Mouse (Mus musculus) midbrain, postnatal 0 days (tissue): ENCODE measurements around the gene Ror2. TPM values are rescaled to one million over a fixed set of nuclear protein-coding genes. Genes with fewer than 3 reads are reported as not detected.

ENCODE experiments used
- ATAC-seq: fragments of 200-750 bp; cut with Nextera tagmentation; 2 replicates; pipeline ENCODE4 v1.8.0; 2017; ENCODE audit warnings: moderate number of reproducible peaks, mild to moderate bottlenecking, moderate TSS enrichment, moderate library complexity; ENCODE audit not compliant: low FRiP score
- DNase-seq: peaks from one replicate; pipeline ENCODE4 v3.0.0-alpha.2; 2015; ENCODE audit warnings: low spot score
- H3K27ac ChIP-seq: fragments of 300-500 bp; sonication (generic); 2 replicates; pipeline ENCODE4 v1.5.1; 2014; ENCODE audit warnings: low read depth, mild to moderate bottlenecking, low read length, mixed read lengths
- H3K27me3 ChIP-seq: fragments of 300-500 bp; sonication (generic); 2 replicates; pipeline ENCODE4 v1.6.1; 2014; ENCODE audit warnings: low read length, control low read depth, mixed read lengths; ENCODE audit not compliant: insufficient read depth
- H3K36me3 ChIP-seq: fragments of 300-500 bp; sonication (generic); 2 replicates; pipeline ENCODE4 v1.6.1; 2014; ENCODE audit warnings: low read length, control low read depth, mixed read lengths; ENCODE audit not compliant: insufficient read depth
- H3K4me1 ChIP-seq: fragments of 300-500 bp; sonication (generic); 2 replicates; pipeline ENCODE4 v1.6.1; 2014; ENCODE audit warnings: mild to moderate bottlenecking, control low read depth, antibody characterized with exemption, low read length, mixed read lengths; ENCODE audit not compliant: insufficient read depth
- H3K4me2 ChIP-seq: fragments of 300-500 bp; sonication (generic); 2 replicates; pipeline ENCODE4 v1.6.1; 2014; ENCODE audit warnings: low read depth, mild to moderate bottlenecking, low read length, mixed read lengths; ENCODE audit not compliant: poor library complexity, severe bottlenecking
- H3K4me3 ChIP-seq: fragments of 300-500 bp; sonication (generic); 2 replicates; pipeline ENCODE4 v1.5.1; 2014; ENCODE audit warnings: low read depth, mild to moderate bottlenecking, low read length, moderate library complexity
- H3K9ac ChIP-seq: fragments of 300-500 bp; sonication (generic); replicated peaks from 2 replicates; pipeline ENCODE4 v1.6.1; 2014; ENCODE audit warnings: mild to moderate bottlenecking, low read length, moderate library complexity, mixed read lengths; ENCODE audit not compliant: poor library complexity, severe bottlenecking
- H3K9me3 ChIP-seq: fragments of 300-500 bp; sonication (generic); 2 replicates; pipeline ENCODE4 v1.6.1; 2016; ENCODE audit warnings: low read length, control low read depth
- CTCF ChIP-seq: IDR thresholded peaks from 2 replicates; pipeline ENCODE4 v1.5.1; 2016; ENCODE audit warnings: antibody characterized with exemption, mild to moderate bottlenecking
- WGBS: fragments of 180-500 bp; shearing (Covaris S2); extraction: QIAGEN DNeasy Blood & Tissue Kit; methylation state at CpG from one replicate; pipeline ENCODE4 v1.1.7; 2014; 5-methylcytosine and 5-hydroxymethylcytosine counted together
- polyA plus RNA-seq: library from polyadenylated mRNA; unstranded; fragments of >200 nt; fragmentation: Nextera tagmentation; extraction: Ambion mirVana; gene quantifications from 2 replicates; pipeline ENCODE4 v1.2.1, GENCODE M21; 2015
- total RNA-seq: library from RNA; depleted of rRNA; stranded (reverse); fragments of >200 nt; gene quantifications from 2 replicates; pipeline ENCODE4 v1.2.3, GENCODE M21; 2014

Ror2 gene
- total and polyA plus RNA-seq, 2 experiments from 2014 or later: 2.0 to 5.8 TPM

GRCm38 (mm10) chr13:53235953-53236352 lies 50.0 kb downstream of the Ror2 start:
- no peak for DNase-seq
- no peak for ATAC-seq
- no peak for TF ChIP-seq CTCF
- Histone ChIP-seq H3K36me3 (no peaks in the 10 kb centered on the region), H3K4me3 (no peak overlapping the region), H3K27ac (no peak overlapping the region), H3K4me2 (no peak overlapping the region), H3K27me3 (no peaks in the 10 kb centered on the region), H3K9ac (no peak overlapping the region), H3K4me1 (no peaks in the 10 kb centered on the region), H3K9me3 (no peaks in the 10 kb centered on the region)
- 21% methylated on average over 7 of the region's 7 CpGs for WGBS

GRCm38 (mm10) chr13:53234844-53235243 lies 51.1 kb downstream of the Ror2 start:
- WGBS: 15% methylated on average over 12 of the region's 12 CpGs
- H3K4me3 ChIP-seq: no peak overlapping the region
- no peak for DNase-seq
- H3K36me3 ChIP-seq: no peaks in the 10 kb centered on the region
- H3K27ac ChIP-seq: no peak overlapping the region
- no peaks in the 10 kb centered on the region for H3K9me3 ChIP-seq
- no peak overlapping the region for H3K4me2 ChIP-seq
- no peak overlapping the region for H3K9ac ChIP-seq
- ATAC-seq: no peak
- H3K4me1 ChIP-seq: no peaks in the 10 kb centered on the region
- TF ChIP-seq CTCF: no peak
- H3K27me3 ChIP-seq: no peaks in the 10 kb centered on the region

- WGBS: 35% methylated on average over 15 of the region's 15 CpGs
- ATAC-seq (no peak), DNase-seq (no peak)
- Histone ChIP-seq H3K4me1 (no peaks in the 10 kb centered on the region), H3K9ac (no peak overlapping the region), H3K36me3 (no peaks in the 10 kb centered on the region), H3K27me3 (no peaks in the 10 kb centered on the region), H3K4me3 (no peak overlapping the region), H3K4me2 (no peak overlapping the region), H3K27ac (no peak overlapping the region), H3K9me3 (no peaks in the 10 kb centered on the region)
- no peak for TF ChIP-seq CTCF
Observed at GRCm38 (mm10) chr13:53233826-53234786, 51.8 kb downstream of the Ror2 start.

DNA sequence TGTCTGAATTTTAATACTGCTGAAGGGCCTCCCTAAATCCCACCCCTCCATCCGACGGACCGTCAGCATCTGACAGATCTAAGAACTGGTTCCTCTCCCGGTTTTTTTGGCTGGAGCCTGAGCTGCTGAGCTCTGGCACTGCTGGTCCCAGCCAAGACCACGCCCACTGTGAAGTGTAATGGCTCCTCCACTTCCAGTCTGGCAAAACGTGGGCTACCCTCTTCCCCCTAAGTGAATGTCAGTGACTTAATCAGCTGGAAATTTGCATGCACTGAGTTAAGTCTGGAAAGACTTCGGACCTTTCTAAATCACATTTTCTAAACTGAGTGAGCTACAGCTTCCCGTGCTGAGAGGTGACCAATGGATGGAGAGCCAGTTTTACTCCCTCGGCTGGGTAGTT lies 52.5 kb downstream of the Ror2 start:
- 24% methylated on average over 9 of the region's 9 CpGs for WGBS
- Histone ChIP-seq H3K9me3 (no peaks in the 10 kb centered on the region), H3K4me2 (no peak overlapping the region), H3K27me3 (no peaks in the 10 kb centered on the region), H3K27ac (no peak overlapping the region), H3K9ac (no peak overlapping the region), H3K36me3 (no peaks in the 10 kb centered on the region), H3K4me3 (no peak overlapping the region), H3K4me1 (no peaks in the 10 kb centered on the region)
- ATAC-seq (no peak), DNase-seq (peak; percentile 76)
- no peak for TF ChIP-seq CTCF

- H3K9ac ChIP-seq: no peak overlapping the region
- no peak overlapping the region for H3K27ac ChIP-seq
- no peaks in the 10 kb centered on the region for H3K27me3 ChIP-seq
- ATAC-seq: no peak
- no peak for DNase-seq
- no peaks in the 10 kb centered on the region for H3K9me3 ChIP-seq
- no peak overlapping the region for H3K4me2 ChIP-seq
- H3K4me1 ChIP-seq: no peaks in the 10 kb centered on the region
- no peak overlapping the region for H3K4me3 ChIP-seq
- TF ChIP-seq CTCF: no peak
- WGBS: 44% methylated on average over 7 of the region's 7 CpGs
- no peaks in the 10 kb centered on the region for H3K36me3 ChIP-seq
Observed at GRCm38 (mm10) chr13:53232419-53232818, 53.5 kb downstream of the Ror2 start.

DNA sequence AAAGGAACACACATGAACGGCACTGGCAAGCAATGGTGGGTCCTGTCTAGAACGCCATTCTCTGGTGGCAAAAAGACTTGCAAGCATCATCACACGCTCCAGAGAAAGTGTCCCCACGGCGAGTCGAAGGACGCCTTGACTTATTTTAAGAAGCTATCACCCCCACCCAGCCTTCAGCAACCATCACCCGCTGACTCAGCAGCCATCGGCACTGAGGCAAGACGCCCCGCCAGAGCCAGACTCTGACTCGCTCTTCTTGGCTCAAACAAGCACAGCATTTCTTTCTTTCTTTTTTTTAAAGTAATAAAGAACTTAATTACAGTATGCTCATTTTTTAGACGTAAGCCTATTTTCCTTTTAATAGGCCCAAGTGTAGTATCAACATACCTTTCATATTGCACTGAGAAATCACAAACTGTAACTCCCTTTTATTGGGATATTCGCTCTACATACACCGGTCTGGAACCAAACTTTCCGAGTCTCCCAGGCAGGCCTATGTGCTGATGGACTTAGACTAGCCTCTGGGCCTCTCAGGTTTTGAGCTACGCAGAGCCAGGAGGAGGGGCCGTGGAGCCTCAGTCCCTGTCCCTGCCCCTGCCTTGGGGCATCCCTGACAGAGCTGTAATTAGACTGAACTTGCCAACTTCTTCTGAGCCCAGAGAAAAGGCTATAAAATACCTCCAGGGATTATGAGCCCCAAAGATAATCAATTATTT lies 55.3 kb downstream of the Ror2 start:
- no peak overlapping the region for H3K27ac ChIP-seq
- TF ChIP-seq CTCF: no peak
- no peaks in the 10 kb centered on the region for H3K4me1 ChIP-seq
- ATAC-seq (no peak), DNase-seq (no peak)
- H3K27me3 ChIP-seq: no peaks in the 10 kb centered on the region
- H3K4me3 ChIP-seq: no peak overlapping the region
- no peak overlapping the region for H3K9ac ChIP-seq
- WGBS: 70% methylated on average over 18 of the region's 18 CpGs
- H3K9me3 ChIP-seq: no peaks in the 10 kb centered on the region
- H3K36me3 ChIP-seq: no peaks in the 10 kb centered on the region
- H3K4me2 ChIP-seq: no peak overlapping the region
